11 mouse cellular contexts compared by ENCODE assay signal in the genomic region with DNA sequence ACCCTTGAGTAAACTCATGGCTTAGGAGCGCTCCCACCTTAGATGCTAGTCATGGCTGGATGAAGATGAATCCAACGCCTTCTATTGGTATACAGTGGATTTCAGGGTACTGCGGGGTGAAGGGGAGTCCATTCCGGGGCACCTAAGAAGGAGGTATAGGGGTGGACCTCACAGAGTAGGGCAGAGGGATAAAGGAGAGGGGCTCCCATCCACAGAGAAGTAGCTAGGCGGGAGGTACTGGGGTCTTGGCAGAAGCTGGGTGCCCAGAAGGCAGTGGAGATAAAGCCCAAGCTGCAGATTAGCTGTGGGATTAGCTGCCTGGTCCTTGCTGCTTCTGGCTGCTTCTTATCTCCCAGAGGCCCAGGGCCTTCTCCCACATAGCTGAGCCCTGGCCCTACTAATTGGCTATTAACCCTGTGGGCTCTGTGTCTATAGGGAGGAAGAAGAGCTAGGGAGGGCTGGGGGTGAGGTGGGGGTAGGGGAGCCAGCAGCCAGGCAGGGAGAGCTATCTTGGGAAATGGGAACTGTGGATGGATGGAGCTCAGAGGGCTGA. TPM values are rescaled to one million over a fixed set of nuclear protein-coding genes. Genes with fewer than 3 reads are reported as not detected.
DNase-seq lines count a peak whose midpoint lies in the region; ATAC-seq lines count a peak whose summit lies in the region.
"Had no signal": no experiment of that assay in that cellular context is flagged by ENCODE, and none has a peak within 500 bp of the region (broad histone marks: within the 10 kb centered on the region; RNA-seq: fewer than 3 reads in every experiment).

No protein-coding gene starts in this region.

- peaks cover 10% of the 10 kb centered on the region for H3K4me1 ChIP-seq in heart, embryonic 16.5 days (ENCODE audit: control insufficient read depth, insufficient read depth, low read length)
- H3K4me1 ChIP-seq in intestine, embryonic 16.5 days (ENCODE audit: control insufficient read depth, insufficient read depth, low read length) = peaks cover 10% of the 10 kb centered on the region
- H3K4me1 ChIP-seq in midbrain, embryonic 13.5 days (replicated peaks) = peaks cover 53% of the 10 kb centered on the region

- no peak for DNase-seq in heart, adult 18-20 months
- peak; percentile 48 for DNase-seq in c-Kit-positive CD71-positive TER-119-positive erythroid progenitor cells, embryonic 14.5 days (ENCODE audit: low spot score)
- DNase-seq in urinary bladder, adult 2 months (ENCODE audit: low spot score) = no peak
- DNase-seq in spleen, postnatal 14 days (ENCODE audit: low spot score in 2 of 2) = no peak
- DNase-seq: cerebellum, adult 8-10 months; left cerebral cortex, postnatal 4 days had no signal

- WGBS in heart, embryonic 16.5 days = 50% methylated on average over 5 of the region's 5 CpGs
- WGBS in intestine, embryonic 16.5 days = 68% methylated on average over 5 of the region's 5 CpGs
- WGBS in midbrain, embryonic 13.5 days = 66% methylated on average over 5 of the region's 5 CpGs

- H3K27ac ChIP-seq in heart, embryonic 16.5 days (ENCODE audit: low read length) = no peak overlapping the region
- no peak overlapping the region for H3K27ac ChIP-seq in intestine, embryonic 16.5 days (ENCODE audit: low read length)
- peak overlapping the region; percentile 83 for H3K27ac ChIP-seq in midbrain, embryonic 13.5 days

- no peak for ATAC-seq in heart, embryonic 16.5 days (replicated peaks; ENCODE audit: extremely low read depth, insufficient read depth, low FRiP score)
- no peak; the same call in 1 of the 2 replicates for ATAC-seq in intestine, embryonic 16.5 days
- peak; percentile 78 for ATAC-seq in midbrain, embryonic 13.5 days

- no peaks in the 10 kb centered on the region for H3K9me3 ChIP-seq in heart, embryonic 16.5 days (replicated peaks; ENCODE audit: control insufficient read depth, low read length)
- H3K9me3 ChIP-seq in intestine, embryonic 16.5 days (ENCODE audit: control insufficient read depth, low read length) = no peaks in the 10 kb centered on the region
- H3K9me3 ChIP-seq in midbrain, embryonic 13.5 days = no peaks in the 10 kb centered on the region

- peaks cover 33% of the 10 kb centered on the region for H3K27me3 ChIP-seq in heart, embryonic 16.5 days (ENCODE audit: control insufficient read depth, insufficient read depth, low read length)
- no peaks in the 10 kb centered on the region for H3K27me3 ChIP-seq in intestine, embryonic 16.5 days (replicated peaks; ENCODE audit: control insufficient read depth, insufficient read depth, low read length)
- H3K27me3 ChIP-seq in midbrain, embryonic 13.5 days = peaks cover 29% of the 10 kb centered on the region

- no peak overlapping the region for H3K4me3 ChIP-seq in heart, embryonic 16.5 days (ENCODE audit: low read length)
- H3K4me3 ChIP-seq in intestine, embryonic 16.5 days (ENCODE audit: low read length) = no peak overlapping the region
- no peak overlapping the region for H3K4me3 ChIP-seq in midbrain, embryonic 13.5 days (replicated peaks)
- H3K4me3 ChIP-seq: megakaryocyte, embryonic 14.5 days had no signal

- H3K4me2 ChIP-seq in heart, embryonic 16.5 days (ENCODE audit: low read depth, low read length) = no peak overlapping the region
- H3K4me2 ChIP-seq in intestine, embryonic 16.5 days (ENCODE audit: low read depth, low read length) = no peak overlapping the region
- no peak overlapping the region for H3K4me2 ChIP-seq in midbrain, embryonic 13.5 days (replicated peaks)

- peak overlapping the region; percentile 18; the same call in 1 of the 2 replicates for H3K9ac ChIP-seq in heart, embryonic 16.5 days (ENCODE audit: low read length)
- H3K9ac ChIP-seq in intestine, embryonic 16.5 days (ENCODE audit: low read depth, low read length) = peak overlapping the region; percentile 13; the same call in 1 of the 2 replicates
- H3K9ac ChIP-seq in midbrain, embryonic 13.5 days (replicated peaks) = peak overlapping the region; percentile 46

- H3K36me3 ChIP-seq in heart, embryonic 16.5 days (ENCODE audit: control insufficient read depth, insufficient read depth) = no peaks in the 10 kb centered on the region
- H3K36me3 ChIP-seq in intestine, embryonic 16.5 days (ENCODE audit: control insufficient read depth, insufficient read depth, low read length) = no peaks in the 10 kb centered on the region
- H3K36me3 ChIP-seq in midbrain, embryonic 13.5 days = no peaks in the 10 kb centered on the region

RNA-seq across cellular contexts. Expression of a gene that starts 13.5 kb away (rescaled TPM):
- 0.08 and 0.27 TPM in 2 replicates for polyA plus RNA-seq in heart, embryonic 16.5 days (2015; fragmentation: Nextera tagmentation; extraction: Ambion mirVana)
- total RNA-seq in heart, adult 18-20 months (2021) = not detected
- 2.0 and 2.4 TPM in 2 replicates for polyA plus RNA-seq in intestine, embryonic 16.5 days (2015; fragmentation: Nextera tagmentation; extraction: Ambion mirVana)
- 57.3 and 81.6 TPM in 2 replicates for polyA plus RNA-seq in midbrain, embryonic 13.5 days (2015; fragmentation: Nextera tagmentation; extraction: Ambion mirVana)
- 0.03 and 0.06 TPM in 2 replicates for polyA plus RNA-seq in urinary bladder, adult 2 months (2012; rRNA removed)
- total RNA-seq: CH12.LX had no signal

RNA-seq across cellular contexts. Expression of a gene that starts 15.4 kb away (rescaled TPM):
- 23.9 and 27.0 TPM in 2 replicates for polyA plus RNA-seq in heart, embryonic 16.5 days (2015; fragmentation: Nextera tagmentation; extraction: Ambion mirVana)
- 10 to 100 TPM; 22.0 to 22.4 TPM for total RNA-seq in heart, adult 18-20 months (2021)
- 25.2 and 28.8 TPM in 2 replicates for polyA plus RNA-seq in intestine, embryonic 16.5 days (2015; fragmentation: Nextera tagmentation; extraction: Ambion mirVana)
- 25.1 and 28.7 TPM in 2 replicates for polyA plus RNA-seq in midbrain, embryonic 13.5 days (2015; fragmentation: Nextera tagmentation; extraction: Ambion mirVana)
- polyA plus RNA-seq in urinary bladder, adult 2 months (2012; rRNA removed) = 65.0 and 69.4 TPM in 2 replicates

RNA-seq across cellular contexts. Expression of a gene that starts 15.6 kb away (rescaled TPM):
- polyA plus RNA-seq in heart, embryonic 16.5 days (2015; fragmentation: Nextera tagmentation; extraction: Ambion mirVana) = 0.60 and 0.69 TPM in 2 replicates
- total RNA-seq in heart, adult 18-20 months (2021) = under 1 TPM; 0.30 to 0.46 TPM
- 1.5 and 1.9 TPM in 2 replicates for polyA plus RNA-seq in intestine, embryonic 16.5 days (2015; fragmentation: Nextera tagmentation; extraction: Ambion mirVana)
- polyA plus RNA-seq in midbrain, embryonic 13.5 days (2015; fragmentation: Nextera tagmentation; extraction: Ambion mirVana) = 46.1 and 47.3 TPM in 2 replicates
- 1.1 and 1.6 TPM in 2 replicates for polyA plus RNA-seq in urinary bladder, adult 2 months (2012; rRNA removed)

RNA-seq across cellular contexts. Expression of a gene that starts 28.0 kb away (rescaled TPM):
- 72.6 and 85.3 TPM in 2 replicates for polyA plus RNA-seq in heart, embryonic 16.5 days (2015; fragmentation: Nextera tagmentation; extraction: Ambion mirVana)
- total RNA-seq in heart, adult 18-20 months (2021) = 10 to 100 TPM; 34.5 to 38.2 TPM
- 134 and 137 TPM in 2 replicates for polyA plus RNA-seq in intestine, embryonic 16.5 days (2015; fragmentation: Nextera tagmentation; extraction: Ambion mirVana)
- polyA plus RNA-seq in midbrain, embryonic 13.5 days (2015; fragmentation: Nextera tagmentation; extraction: Ambion mirVana) = 78.4 and 88.8 TPM in 2 replicates
- polyA plus RNA-seq in urinary bladder, adult 2 months (2012; rRNA removed) = 140 and 188 TPM in 2 replicates

RNA-seq across cellular contexts. Expression of a gene that starts 42.5 kb away (rescaled TPM):
- 83.9 and 94.2 TPM in 2 replicates for polyA plus RNA-seq in heart, embryonic 16.5 days (2015; fragmentation: Nextera tagmentation; extraction: Ambion mirVana)
- total RNA-seq in heart, adult 18-20 months (2021) = 100 to 1,000 TPM; 107 to 108 TPM
- 38.7 and 42.7 TPM in 2 replicates for polyA plus RNA-seq in intestine, embryonic 16.5 days (2015; fragmentation: Nextera tagmentation; extraction: Ambion mirVana)
- polyA plus RNA-seq in midbrain, embryonic 13.5 days (2015; fragmentation: Nextera tagmentation; extraction: Ambion mirVana) = 18.6 and 25.7 TPM in 2 replicates
- 30.0 and 30.7 TPM in 2 replicates for polyA plus RNA-seq in urinary bladder, adult 2 months (2012; rRNA removed)

Comparison
In these comparisons a context has a peak if more than half of its experiments do, and no peak if none do; other contexts are left out.
1. RNA of a gene that starts 13.5 kb away (polyA plus RNA-seq): 57.3 to 81.6 TPM in midbrain, embryonic 13.5 days; 2.0 to 2.4 TPM in intestine, embryonic 16.5 days, 0.08 to 0.27 TPM in heart, embryonic 16.5 days and 0.03 to 0.06 TPM in urinary bladder, adult 2 months; every median in the first group is over 10 times any median in the second.
2. RNA of a gene that starts 15.6 kb away (polyA plus RNA-seq): 46.1 to 47.3 TPM in midbrain, embryonic 13.5 days; 1.1 to 1.6 TPM in urinary bladder, adult 2 months, 1.5 to 1.9 TPM in intestine, embryonic 16.5 days and 0.60 to 0.69 TPM in heart, embryonic 16.5 days; every median in the first group is over 10 times any median in the second.
3. Peak in every context shown above with its lines, with median percentiles within 50 percentile points of each other: H3K9ac ChIP-seq.